Mouse (Mus musculus) liver, embryonic 13.5 days (tissue): ENCODE data around the gene Cwc25. TPM values are rescaled to one million over a fixed set of nuclear protein-coding genes. Genes with fewer than 3 reads are reported as not detected.

Experiments
- ATAC-seq: fragments of 200-750 bp; cut with Nextera tagmentation; 2 replicates; pipeline ENCODE4 v1.8.0; 2017; ENCODE audit warnings: low read depth, mild to moderate bottlenecking, moderate number of reproducible peaks, moderate library complexity
- DNase-seq: peaks from one replicate; pipeline ENCODE4 v3.0.0; 2022
- H3K27ac ChIP-seq: fragments of 300-500 bp; sonication (generic); 2 replicates; pipeline ENCODE4 v1.5.1; 2015; ENCODE audit warnings: moderate library complexity, mild to moderate bottlenecking, inconsistent platforms
- H3K27me3 ChIP-seq: fragments of 300-500 bp; sonication (generic); 2 replicates; pipeline ENCODE4 v1.6.1; 2015; ENCODE audit warnings: mild to moderate bottlenecking, inconsistent platforms
- H3K36me3 ChIP-seq: fragments of 300-500 bp; sonication (generic); 2 replicates; pipeline ENCODE4 v1.6.1; 2015; ENCODE audit warnings: mild to moderate bottlenecking, inconsistent platforms
- H3K4me1 ChIP-seq: fragments of 300-500 bp; sonication (generic); replicated peaks from 2 replicates; pipeline ENCODE4 v1.6.1; 2015; ENCODE audit warnings: inconsistent platforms
- H3K4me2 ChIP-seq: fragments of 300-500 bp; sonication (generic); 2 replicates; pipeline ENCODE4 v1.6.1; 2015; ENCODE audit warnings: inconsistent platforms, mild to moderate bottlenecking, moderate library complexity
- H3K4me3 ChIP-seq: fragments of 300-500 bp; sonication (generic); replicated peaks from 2 replicates; pipeline ENCODE4 v1.5.1; 2015; ENCODE audit warnings: mild to moderate bottlenecking, inconsistent platforms
- H3K9ac ChIP-seq: fragments of 300-500 bp; sonication (generic); 2 replicates; pipeline ENCODE4 v1.6.1; 2015; ENCODE audit warnings: mild to moderate bottlenecking, inconsistent platforms
- H3K9me3 ChIP-seq: fragments of 300-500 bp; sonication (generic); replicated peaks from 2 replicates; pipeline ENCODE4 v1.6.1; 2016; ENCODE audit warnings: inconsistent platforms
- WGBS: fragments of 180-500 bp; shearing (Covaris S2); methylation state at CpG from one replicate; pipeline ENCODE4 v1.1.7; 2015; ENCODE audit not compliant: insufficient replicate concordance; 5-methylcytosine and 5-hydroxymethylcytosine counted together
- microRNA-seq: library from miRNA; unstranded; fragments of <30 nt; microRNA quantifications from one replicate; pipeline ENCODE4, GENCODE M21; 2016
- polyA plus RNA-seq: library from polyadenylated mRNA; unstranded; fragments of >200 nt; fragmentation: Nextera tagmentation; extraction: Ambion mirVana; gene quantifications from 2 replicates; pipeline ENCODE4 v1.2.1, GENCODE M21; 2015

The Cwc25 gene
- polyA plus RNA-seq, 1 experiment from 2014 or later: 7.0 TPM

GRCm38 (mm10) chr11:97696669-97697068 is 69.7 kb downstream of the Cwc25 start:
- H3K27me3 ChIP-seq: peaks cover 46% of the 10 kb centered on the region
- peaks cover 61% of the 10 kb centered on the region for H3K4me1 ChIP-seq
- no peak overlapping the region for H3K9ac ChIP-seq
- no peak overlapping the region for H3K4me2 ChIP-seq
- no peaks in the 10 kb centered on the region for H3K9me3 ChIP-seq
- H3K27ac ChIP-seq: no peak overlapping the region
- 0 out of 2 replicates have a peak, but pooled peaks cover 2% of the 10 kb centered on the region for H3K36me3 ChIP-seq
- DNase-seq (no peak), ATAC-seq (no peak)
- H3K4me3 ChIP-seq: no peak overlapping the region
- 79% methylated on average over 8 of the region's 8 CpGs for WGBS

GRCm38 (mm10) chr11:97695712-97696401 is 70.5 kb downstream of the Cwc25 start:
- DNase-seq: no peak
- Histone ChIP-seq H3K9ac (no peak overlapping the region), H3K4me3 (no peak overlapping the region), H3K27ac (no peak overlapping the region; the same call in 1 of the 2 replicates), H3K9me3 (no peaks in the 10 kb centered on the region), H3K4me2 (no peak overlapping the region), H3K27me3 (peaks cover 38% of the 10 kb centered on the region), H3K4me1 (peaks cover 53% of the 10 kb centered on the region), H3K36me3 (0 out of 2 replicates have a peak, but pooled peaks cover 2% of the 10 kb centered on the region)
- no peak for ATAC-seq
- 62% methylated on average over 9 of the region's 9 CpGs for WGBS

Small RNA genes within 50 kb of the gene (microRNA-seq; reads per million reads assigned to microRNA genes)
- not detected for gene Mir8102

Other genes with a start within 250 kb of the Cwc25 start
- 0.01 TPM in 1 of 2 replicates, not detected in the other for gene Srcin1, start 190.4 kb downstream of the Cwc25 start, polyA plus RNA-seq
- 0.65 and 0.69 TPM in 2 replicates for gene Epop, start 136.9 kb downstream of the Cwc25 start, polyA plus RNA-seq
- gene Mllt6, start 103.1 kb downstream of the Cwc25 start, polyA plus RNA-seq: 0.17 and 0.23 TPM in 2 replicates
- gene Cisd3, start 80.7 kb downstream of the Cwc25 start, polyA plus RNA-seq: 11.7 and 13.3 TPM in 2 replicates
- 2.3 and 3.6 TPM in 2 replicates for gene Pcgf2, start 66.1 kb downstream of the Cwc25 start, polyA plus RNA-seq
- gene Psmb3, start 63.2 kb downstream of the Cwc25 start, polyA plus RNA-seq: 335 and 374 TPM in 2 replicates
- 0.88 TPM in 2 replicates for gene Pip4k2b, start 21.9 kb downstream of the Cwc25 start, polyA plus RNA-seq
- 0.19 and 0.22 TPM in 2 replicates for gene 1700001P01Rik, start 9.4 kb upstream of the Cwc25 start, polyA plus RNA-seq
- 436 and 468 TPM in 2 replicates for gene Rpl23, start 15.9 kb upstream of the Cwc25 start, polyA plus RNA-seq
- gene Lasp1, start 32.4 kb upstream of the Cwc25 start, polyA plus RNA-seq: 27.5 and 31.2 TPM in 2 replicates
- gene B230217C12Rik, start 74.2 kb upstream of the Cwc25 start, polyA plus RNA-seq: 0.85 and 1.3 TPM in 2 replicates
- gene Fbxo47, start 117.6 kb upstream of the Cwc25 start, polyA plus RNA-seq: 0.33 and 0.46 TPM in 2 replicates
- 0.45 and 0.58 TPM in 2 replicates for gene Plxdc1, start 219.9 kb upstream of the Cwc25 start, polyA plus RNA-seq
- 10.8 and 12.8 TPM in 2 replicates for gene Arl5c, start 229.6 kb upstream of the Cwc25 start, polyA plus RNA-seq